Mouse (Mus musculus) midbrain, postnatal 0 days (tissue): ENCODE measurements around the gene Colq. TPM values are rescaled to one million over a fixed set of nuclear protein-coding genes. Genes with fewer than 3 reads are reported as not detected.

Source experiments
- ATAC-seq: fragments of 200-750 bp; cut with Nextera tagmentation; 2 replicates; pipeline ENCODE4 v1.8.0; 2017; ENCODE audit warnings: moderate number of reproducible peaks, mild to moderate bottlenecking, moderate TSS enrichment, moderate library complexity; ENCODE audit not compliant: low FRiP score
- DNase-seq: peaks from one replicate; pipeline ENCODE4 v3.0.0-alpha.2; 2015; ENCODE audit warnings: low spot score
- H3K27ac ChIP-seq: fragments of 300-500 bp; sonication (generic); 2 replicates; pipeline ENCODE4 v1.5.1; 2014; ENCODE audit warnings: low read depth, mild to moderate bottlenecking, low read length, mixed read lengths
- H3K27me3 ChIP-seq: fragments of 300-500 bp; sonication (generic); 2 replicates; pipeline ENCODE4 v1.6.1; 2014; ENCODE audit warnings: low read length, control low read depth, mixed read lengths; ENCODE audit not compliant: insufficient read depth
- H3K36me3 ChIP-seq: fragments of 300-500 bp; sonication (generic); 2 replicates; pipeline ENCODE4 v1.6.1; 2014; ENCODE audit warnings: low read length, control low read depth, mixed read lengths; ENCODE audit not compliant: insufficient read depth
- H3K4me1 ChIP-seq: fragments of 300-500 bp; sonication (generic); 2 replicates; pipeline ENCODE4 v1.6.1; 2014; ENCODE audit warnings: mild to moderate bottlenecking, control low read depth, antibody characterized with exemption, low read length, mixed read lengths; ENCODE audit not compliant: insufficient read depth
- H3K4me2 ChIP-seq: fragments of 300-500 bp; sonication (generic); 2 replicates; pipeline ENCODE4 v1.6.1; 2014; ENCODE audit warnings: low read depth, mild to moderate bottlenecking, low read length, mixed read lengths; ENCODE audit not compliant: poor library complexity, severe bottlenecking
- H3K4me3 ChIP-seq: fragments of 300-500 bp; sonication (generic); 2 replicates; pipeline ENCODE4 v1.5.1; 2014; ENCODE audit warnings: low read depth, mild to moderate bottlenecking, low read length, moderate library complexity
- H3K9ac ChIP-seq: fragments of 300-500 bp; sonication (generic); replicated peaks from 2 replicates; pipeline ENCODE4 v1.6.1; 2014; ENCODE audit warnings: mild to moderate bottlenecking, low read length, moderate library complexity, mixed read lengths; ENCODE audit not compliant: poor library complexity, severe bottlenecking
- H3K9me3 ChIP-seq: fragments of 300-500 bp; sonication (generic); 2 replicates; pipeline ENCODE4 v1.6.1; 2016; ENCODE audit warnings: low read length, control low read depth
- CTCF ChIP-seq: IDR thresholded peaks from 2 replicates; pipeline ENCODE4 v1.5.1; 2016; ENCODE audit warnings: antibody characterized with exemption, mild to moderate bottlenecking
- WGBS: fragments of 180-500 bp; shearing (Covaris S2); extraction: QIAGEN DNeasy Blood & Tissue Kit; methylation state at CpG from one replicate; pipeline ENCODE4 v1.1.7; 2014; 5-methylcytosine and 5-hydroxymethylcytosine counted together
- polyA plus RNA-seq: library from polyadenylated mRNA; unstranded; fragments of >200 nt; fragmentation: Nextera tagmentation; extraction: Ambion mirVana; gene quantifications from 2 replicates; pipeline ENCODE4 v1.2.1, GENCODE M21; 2015
- total RNA-seq: library from RNA; depleted of rRNA; stranded (reverse); fragments of >200 nt; gene quantifications from 2 replicates; pipeline ENCODE4 v1.2.3, GENCODE M21; 2014

Gene Colq
- total and polyA plus RNA-seq, 2 experiments from 2014 or later: 0.06 TPM; not detected in 1

DNA sequence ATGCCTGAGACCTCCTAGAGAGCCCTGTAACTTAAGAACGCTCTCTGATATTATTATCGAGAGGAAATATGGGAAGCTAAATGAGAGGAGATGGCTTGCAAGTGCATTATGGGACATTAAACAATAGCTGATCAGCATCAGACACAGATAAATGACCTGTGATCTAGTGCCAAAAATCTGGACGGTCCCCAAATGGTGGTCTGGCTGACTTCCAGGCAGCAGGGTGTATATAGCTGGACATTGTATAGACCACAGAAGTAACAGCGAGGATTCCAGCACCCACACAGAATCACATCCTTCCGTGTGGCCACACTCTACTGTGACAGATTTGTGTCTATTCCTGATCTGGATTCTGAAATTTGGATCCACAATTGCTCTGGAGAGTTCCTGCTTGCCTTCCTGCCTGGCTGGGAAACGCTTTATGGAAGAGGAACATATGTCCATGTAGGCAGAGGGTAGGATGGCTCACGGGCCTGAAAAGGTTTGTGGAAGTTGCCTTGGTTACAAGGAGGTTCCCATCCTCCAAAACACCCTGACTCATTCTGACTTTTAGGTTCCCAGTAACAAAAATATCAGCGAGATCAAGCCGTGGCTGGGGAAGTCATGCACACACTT is 18.5 kb downstream of the Colq start:
- Histone ChIP-seq H3K4me1 (no peaks in the 10 kb centered on the region), H3K9ac (no peak overlapping the region), H3K27ac (no peak overlapping the region), H3K4me3 (no peak overlapping the region), H3K36me3 (no peaks in the 10 kb centered on the region), H3K27me3 (no peaks in the 10 kb centered on the region), H3K9me3 (no peaks in the 10 kb centered on the region), H3K4me2 (no peak overlapping the region)
- ATAC-seq (no peak), DNase-seq (no peak)
- WGBS: 82% methylated on average over 9 of the region's 9 CpGs
- no peak for TF ChIP-seq CTCF

GRCm38 (mm10) chr14:31571419-31571818 is 19.7 kb downstream of the Colq start:
- Histone ChIP-seq H3K9ac (no peak overlapping the region), H3K4me1 (no peaks in the 10 kb centered on the region), H3K4me3 (no peak overlapping the region), H3K9me3 (no peaks in the 10 kb centered on the region), H3K4me2 (no peak overlapping the region), H3K27ac (no peak overlapping the region), H3K36me3 (no peaks in the 10 kb centered on the region), H3K27me3 (no peaks in the 10 kb centered on the region)
- ATAC-seq (no peak), DNase-seq (no peak)
- no peak for TF ChIP-seq CTCF
- 84% methylated on average over 5 of the region's 5 CpGs for WGBS

- Histone ChIP-seq H3K9me3 (no peaks in the 10 kb centered on the region), H3K27me3 (no peaks in the 10 kb centered on the region), H3K36me3 (no peaks in the 10 kb centered on the region), H3K4me1 (no peaks in the 10 kb centered on the region), H3K27ac (no peak overlapping the region), H3K9ac (no peak overlapping the region), H3K4me2 (no peak overlapping the region), H3K4me3 (no peak overlapping the region)
- WGBS: 83% methylated on average over 6 of the region's 6 CpGs
- DNase-seq: no peak
- no peak for TF ChIP-seq CTCF
- no peak for ATAC-seq
Measured at GRCm38 (mm10) chr14:31570131-31570951, 20.8 kb downstream of the Colq start.

GRCm38 (mm10) chr14:31569151-31569631 is 22.0 kb downstream of the Colq start:
- Histone ChIP-seq H3K27ac (no peak overlapping the region), H3K27me3 (no peaks in the 10 kb centered on the region), H3K4me2 (no peak overlapping the region), H3K9me3 (no peaks in the 10 kb centered on the region), H3K4me1 (no peaks in the 10 kb centered on the region), H3K9ac (no peak overlapping the region), H3K36me3 (no peaks in the 10 kb centered on the region), H3K4me3 (no peak overlapping the region)
- 49% methylated on average over 7 of the region's 7 CpGs for WGBS
- TF ChIP-seq CTCF: no peak
- peak; percentile 65 for DNase-seq
- no peak for ATAC-seq

DNA sequence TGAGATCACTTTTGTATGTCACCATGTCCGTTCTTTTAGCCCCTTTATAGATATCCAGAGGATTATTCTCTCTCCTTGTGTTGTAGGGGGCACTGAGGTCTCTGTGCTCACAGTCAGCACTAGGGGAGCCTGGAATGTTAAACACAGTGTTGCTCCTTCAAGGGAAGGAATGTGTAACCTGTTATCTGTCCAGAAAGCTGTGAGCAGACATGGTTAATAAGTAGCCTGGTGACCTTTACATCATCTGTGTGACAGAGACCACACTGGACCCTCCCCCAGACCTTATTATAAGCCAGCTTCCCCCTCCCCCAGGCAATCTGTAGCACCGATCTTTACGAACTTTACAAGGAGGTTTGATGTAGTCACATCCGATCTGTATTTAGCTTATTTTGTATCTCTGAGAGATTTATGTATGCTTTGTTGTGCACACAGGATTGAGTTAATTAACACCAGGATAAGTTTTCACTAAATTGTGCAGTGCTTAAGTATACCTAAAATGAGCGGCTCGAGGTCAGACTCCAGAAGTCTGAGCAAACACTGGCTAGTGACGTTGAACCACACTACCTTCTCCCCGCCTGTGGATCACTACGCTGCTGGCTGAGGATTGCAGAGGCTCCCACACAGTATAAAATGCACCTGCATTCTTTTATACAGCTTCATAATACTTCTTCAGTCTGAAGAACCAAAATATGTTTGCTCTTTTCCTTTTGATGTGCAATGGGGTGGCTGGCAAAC is 25.5 kb downstream of the Colq start:
- H3K36me3 ChIP-seq: no peaks in the 10 kb centered on the region
- H3K4me1 ChIP-seq: no peaks in the 10 kb centered on the region
- ATAC-seq (no peak), DNase-seq (no peak)
- no peak for TF ChIP-seq CTCF
- no peak overlapping the region for H3K27ac ChIP-seq
- no peak overlapping the region for H3K9ac ChIP-seq
- WGBS: 83% methylated on average over 9 of the region's 9 CpGs
- no peak overlapping the region for H3K4me3 ChIP-seq
- no peaks in the 10 kb centered on the region for H3K9me3 ChIP-seq
- H3K4me2 ChIP-seq: no peak overlapping the region
- no peaks in the 10 kb centered on the region for H3K27me3 ChIP-seq
